Mouse (Mus musculus) cerebellum, adult 8-10 months (tissue): ENCODE results near the gene Gpr35.
"Not testable (repeated sequence)": the region's sequence is repeated elsewhere in the genome, so short reads cannot be mapped to it uniquely, and the experiment has no call there.

Source experiments
- DNase-seq: peaks from one replicate; pipeline ENCODE4 v3.0.0; 2022

Gene Gpr35

GRCm38 (mm10) chr1:92934182-92934827, 16.4 kb upstream of the Gpr35 start, which contains the start of gene Capn10:
Gene Capn10 (plus strand): TSS chr1:92934376.
- DNase-seq: peak; percentile 93

GRCm38 (mm10) chr1:92935054-92935962, 15.4 kb upstream of the Gpr35 start:
- DNase-seq: no peak

- no peak for DNase-seq
Measured at GRCm38 (mm10) chr1:92935977-92936376, 14.7 kb upstream of the Gpr35 start.

DNA sequence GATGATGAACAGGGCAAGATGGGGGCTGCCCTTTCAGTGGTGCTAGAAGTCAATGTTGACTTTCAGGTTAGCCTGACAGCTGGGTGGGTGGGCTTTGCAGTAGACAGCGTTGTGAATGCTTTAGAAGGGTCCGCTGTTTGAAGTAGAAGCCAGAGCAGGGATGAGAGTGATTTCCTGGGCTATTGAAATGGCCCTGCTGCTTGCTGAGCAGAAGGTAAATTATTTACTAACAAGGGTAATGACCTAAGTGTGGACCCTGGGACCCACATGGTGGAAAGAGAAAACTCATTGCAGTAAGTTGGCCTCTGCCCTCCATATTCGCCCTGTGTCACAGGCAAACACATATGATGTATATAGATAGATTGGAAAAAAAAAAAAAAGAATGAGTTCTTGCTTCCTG, 14.2 kb upstream of the Gpr35 start:
- no peak for DNase-seq

DNA sequence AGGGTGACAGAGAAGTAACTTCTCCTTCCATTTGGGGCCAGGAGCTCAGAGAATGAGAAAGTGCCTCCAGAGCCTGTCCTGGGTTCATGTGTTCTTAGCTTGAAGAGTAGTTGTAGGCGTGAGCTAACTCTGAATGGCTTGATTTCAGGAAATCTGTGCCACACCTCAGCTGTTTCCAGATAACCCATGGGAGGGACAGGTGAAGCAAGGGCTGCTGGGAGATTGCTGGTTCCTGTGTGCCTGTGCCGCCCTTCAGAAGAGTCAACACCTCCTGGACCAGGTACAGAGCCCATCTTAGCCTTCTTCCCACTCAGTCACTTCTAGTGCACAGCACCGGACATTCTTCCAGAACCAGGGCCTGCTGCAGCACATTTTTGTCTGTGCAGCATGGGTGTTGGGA, 12.9 kb upstream of the Gpr35 start:
- DNase-seq: no peak

DNA sequence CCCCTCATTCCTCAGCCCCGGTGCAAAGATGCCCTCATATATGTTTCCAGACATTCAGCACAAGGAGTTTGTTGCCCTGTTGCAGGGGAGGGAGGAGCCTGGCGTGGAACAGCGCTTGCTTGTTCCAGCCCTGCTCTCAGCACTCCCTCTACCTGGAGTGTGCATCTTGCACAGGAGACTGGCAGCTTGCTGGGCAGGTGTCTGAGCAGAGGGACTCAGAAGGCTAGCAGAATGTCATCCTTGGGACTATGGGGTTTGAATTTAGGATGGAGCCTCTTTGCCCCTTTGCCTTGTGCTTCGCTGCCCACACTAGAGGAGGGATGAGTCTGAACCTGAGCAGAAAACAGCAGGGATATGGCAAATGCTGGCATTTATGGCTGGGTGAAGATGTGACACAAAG, 10.9 kb upstream of the Gpr35 start:
- no peak for DNase-seq

GRCm38 (mm10) chr1:92943219-92943989, 7.3 kb upstream of the Gpr35 start:
- no peak for DNase-seq

- DNase-seq: no peak
Measured at GRCm38 (mm10) chr1:92947966-92948365, 2.7 kb upstream of the Gpr35 start.

GRCm38 (mm10) chr1:92949426-92949825, 1.2 kb upstream of the Gpr35 start:
- DNase-seq: no peak

GRCm38 (mm10) chr1:92953641-92954040, 3.0 kb downstream of the Gpr35 start:
- DNase-seq: no peak

- DNase-seq: peak; percentile 67
Measured at GRCm38 (mm10) chr1:92956571-92957335, 6.1 kb downstream of the Gpr35 start.

- DNase-seq: no peak
Measured at GRCm38 (mm10) chr1:92958999-92959398, 8.3 kb downstream of the Gpr35 start.

GRCm38 (mm10) chr1:92970791-92971190, 20.1 kb downstream of the Gpr35 start:
- not testable (repeated sequence) for DNase-seq

GRCm38 (mm10) chr1:92971879-92972795, 21.5 kb downstream of the Gpr35 start:
- DNase-seq: no peak

- no peak for DNase-seq
Measured at GRCm38 (mm10) chr1:92972854-92973253, 22.2 kb downstream of the Gpr35 start.

DNA sequence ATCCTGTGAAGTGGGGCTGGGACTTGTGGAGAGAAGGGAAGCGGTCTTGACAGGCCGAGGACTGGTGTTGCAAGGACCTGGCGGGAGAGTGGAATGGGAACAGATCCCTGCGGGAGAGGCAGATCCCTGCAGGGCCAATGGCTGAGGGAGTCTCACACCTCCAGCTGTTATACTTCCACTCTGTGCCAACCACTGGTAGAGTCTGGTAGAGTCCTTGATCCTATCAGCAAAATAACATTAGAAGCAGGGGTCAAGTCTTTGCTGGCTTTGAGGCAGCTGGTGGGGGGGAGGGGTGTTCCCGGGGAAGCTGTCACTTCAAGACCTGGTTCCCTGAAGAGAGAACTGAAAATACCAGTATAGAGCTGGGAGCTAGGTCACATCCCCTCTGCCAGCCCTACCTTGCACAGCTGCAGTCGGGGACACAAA, 25.5 kb downstream of the Gpr35 start:
- DNase-seq: no peak

- DNase-seq: no peak
Measured at GRCm38 (mm10) chr1:92978645-92979044, 28.0 kb downstream of the Gpr35 start.

DNA sequence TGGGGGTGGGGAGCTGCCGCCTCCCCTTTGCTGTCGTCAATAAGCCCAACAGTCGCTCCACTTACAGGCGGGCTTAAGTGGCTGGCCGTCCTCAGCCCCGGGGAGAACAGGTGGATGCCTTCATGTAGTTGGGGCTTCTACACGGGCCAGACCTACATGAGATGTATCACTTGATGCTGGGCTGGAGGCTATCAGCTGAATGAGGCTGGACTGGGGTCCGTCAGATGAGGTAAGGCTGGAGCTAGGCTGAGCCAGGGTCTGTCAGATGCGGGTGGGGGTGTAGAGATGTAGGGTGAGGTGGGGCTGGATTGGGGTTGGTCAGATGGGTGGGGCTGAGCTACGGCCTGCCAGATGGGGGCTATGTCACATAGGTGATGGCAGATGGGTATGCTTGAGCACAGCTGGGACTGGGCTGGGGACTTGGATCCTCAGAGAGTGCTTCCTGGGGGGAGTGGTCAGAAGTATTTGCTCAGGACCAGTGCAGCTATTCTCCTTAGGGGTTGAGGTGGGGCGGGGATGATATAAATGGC, 28.5 kb downstream of the Gpr35 start:
- no peak for DNase-seq

- DNase-seq: no peak
Measured at GRCm38 (mm10) chr1:92981056-92981845, 30.6 kb downstream of the Gpr35 start.

DNA sequence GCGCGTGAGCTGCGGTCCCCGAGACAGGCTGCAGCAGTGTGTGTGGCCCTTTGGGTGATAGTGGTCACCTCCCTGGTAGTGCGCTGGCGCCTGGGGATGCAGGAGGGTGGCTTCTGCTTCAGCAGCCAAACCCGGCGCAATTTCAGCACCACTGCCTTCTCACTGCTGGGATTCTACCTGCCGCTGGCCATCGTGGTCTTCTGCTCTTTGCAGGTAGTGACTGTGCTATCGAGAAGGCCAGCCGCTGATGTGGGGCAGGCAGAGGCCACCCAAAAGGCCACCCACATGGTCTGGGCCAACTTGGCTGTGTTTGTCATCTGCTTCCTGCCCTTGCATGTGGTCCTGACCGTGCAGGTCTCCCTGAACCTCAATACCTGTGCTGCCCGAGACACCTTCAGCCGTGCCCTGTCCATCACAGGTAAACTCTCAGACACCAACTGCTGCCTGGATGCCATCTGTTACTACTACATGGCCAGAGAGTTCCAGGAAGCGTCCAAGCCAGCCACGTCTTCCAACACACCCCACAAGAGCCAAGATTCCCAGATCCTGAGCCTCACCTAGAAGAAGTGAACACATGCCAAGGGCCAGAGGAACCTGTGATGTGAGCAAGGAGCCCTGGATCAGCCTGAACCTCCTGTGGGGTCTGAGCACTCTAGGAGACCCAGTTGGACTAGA, 32.4 kb downstream of the Gpr35 start:
- DNase-seq: no peak
